Mouse (Mus musculus): ENCODE data around the gene Pxdn. TPM values are rescaled to one million over a fixed set of nuclear protein-coding genes. Genes with fewer than 3 reads are reported as not detected.

Pxdn gene
- total RNA-seq, 4 experiments from 2014 or later = 43.1 to 50.3 (median 47.3) TPM

GRCm38 (mm10) chr12:30023491-30023890 is 86.1 kb downstream of the Pxdn start:
- no peak for DNase-seq (ENCODE audit: low spot score in 2 of 2)

DNA sequence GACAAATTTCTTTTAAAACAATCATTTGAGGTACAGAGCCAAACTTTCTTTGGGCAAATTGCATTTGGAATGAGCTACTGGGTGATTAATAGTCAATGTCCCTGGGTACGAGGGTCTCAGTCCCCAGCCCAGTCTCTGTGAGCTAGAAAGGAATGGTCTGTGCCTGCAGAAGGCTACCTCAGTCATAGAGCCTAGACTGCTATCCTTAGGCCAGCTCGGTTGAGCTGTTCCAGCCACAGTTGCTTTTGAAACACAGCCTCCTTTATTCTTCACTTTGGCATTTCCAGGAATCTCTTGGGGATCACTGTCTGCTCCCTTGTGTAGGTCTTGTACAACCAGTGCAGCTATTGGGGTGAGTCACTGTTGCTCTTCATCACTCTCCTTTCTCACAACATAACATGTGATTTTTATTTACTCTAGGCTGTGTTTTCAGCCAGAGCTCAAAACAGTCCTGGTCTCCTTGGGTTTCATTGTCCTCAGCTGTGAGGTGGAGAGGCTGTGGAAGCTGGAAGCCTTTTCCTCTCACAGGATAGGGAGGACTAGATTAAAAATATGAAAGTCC is 86.9 kb downstream of the Pxdn start:
- DNase-seq (ENCODE audit: low spot score in 2 of 2) = no peak

- no peak for DNase-seq (ENCODE audit: low spot score in 2 of 2)
These were observed 90.4 kb downstream of the Pxdn start for GRCm38 (mm10) chr12:30027721-30028340.

DNA sequence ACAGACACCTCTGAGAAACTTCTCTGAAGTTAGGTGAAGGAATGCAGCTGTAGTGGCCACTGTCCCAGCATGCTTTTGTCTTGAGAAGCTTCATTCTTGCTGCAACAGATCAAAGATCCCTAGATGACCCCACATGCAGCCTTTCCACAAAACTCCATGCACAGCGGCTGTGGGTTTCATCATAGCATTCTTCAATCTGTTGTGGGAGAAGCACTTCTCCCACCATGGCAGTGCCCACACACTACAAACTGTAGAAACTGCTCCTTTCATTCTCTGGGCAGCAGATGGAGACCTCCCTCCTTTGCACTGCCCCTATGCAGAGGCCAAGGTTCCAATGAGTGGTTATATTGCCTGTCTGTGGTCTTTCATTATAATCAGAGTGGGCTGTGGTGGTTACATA is 91.7 kb downstream of the Pxdn start:
- DNase-seq (ENCODE audit: low spot score in 2 of 2) = no peak

- no peak for DNase-seq (ENCODE audit: low spot score in 2 of 2)
These were observed 93.2 kb downstream of the Pxdn start for GRCm38 (mm10) chr12:30030571-30030970.

GRCm38 (mm10) chr12:30034681-30035080 is 97.3 kb downstream of the Pxdn start:
- DNase-seq (ENCODE audit: low spot score in 2 of 2) = no peak

DNA sequence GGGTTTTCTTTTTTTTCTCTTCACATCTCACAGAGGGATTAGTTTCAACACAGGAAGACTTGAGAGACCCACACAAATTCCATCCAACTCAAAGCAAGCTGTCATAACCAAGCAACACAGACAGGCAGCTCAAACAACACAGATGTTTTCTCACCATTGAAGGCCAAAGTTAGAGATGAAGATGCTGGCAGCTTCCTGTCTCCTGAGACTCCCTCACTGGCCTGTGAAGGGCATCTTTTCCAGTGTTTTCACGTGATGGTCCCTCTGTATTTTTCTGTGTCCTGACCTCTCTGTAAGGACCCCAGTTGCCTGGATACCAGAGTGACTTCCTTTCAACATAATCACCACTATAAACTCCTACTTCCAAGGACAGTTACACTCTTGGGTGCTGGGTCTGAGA is 98.0 kb downstream of the Pxdn start:
- DNase-seq (ENCODE audit: low spot score in 2 of 2) = no peak

- DNase-seq (ENCODE audit: low spot score in 2 of 2) = no peak
These were observed 98.6 kb downstream of the Pxdn start for GRCm38 (mm10) chr12:30035841-30036568.

- DNase-seq (ENCODE audit: low spot score in 2 of 2) = peak in 1 of 2 experiments; percentile 36
These were observed 99.2 kb downstream of the Pxdn start for GRCm38 (mm10) chr12:30036569-30037055.

GRCm38 (mm10) chr12:30039565-30039964 is 102.2 kb downstream of the Pxdn start:
- no peak for DNase-seq (ENCODE audit: low spot score in 2 of 2)

DNA sequence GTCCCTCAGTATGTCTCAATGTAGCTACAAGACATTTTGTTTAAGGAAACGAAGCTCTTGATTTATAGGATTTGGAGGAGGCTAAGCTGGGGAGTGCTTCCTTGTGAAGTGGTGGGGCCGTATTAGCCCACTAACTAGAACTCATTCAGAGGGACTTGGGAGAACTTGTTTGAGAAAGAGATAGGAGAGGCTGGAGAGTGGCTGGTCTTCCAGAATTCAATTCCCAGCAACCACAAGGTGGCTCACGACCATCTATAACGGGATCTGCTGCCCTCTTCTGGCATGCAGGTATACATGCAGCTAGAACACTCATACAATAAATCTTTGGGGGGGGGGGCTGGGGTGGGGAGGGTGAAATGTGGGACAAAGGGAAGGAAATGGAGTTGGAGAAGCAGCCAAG is 102.7 kb downstream of the Pxdn start:
- no peak for DNase-seq (ENCODE audit: low spot score in 2 of 2)

DNA sequence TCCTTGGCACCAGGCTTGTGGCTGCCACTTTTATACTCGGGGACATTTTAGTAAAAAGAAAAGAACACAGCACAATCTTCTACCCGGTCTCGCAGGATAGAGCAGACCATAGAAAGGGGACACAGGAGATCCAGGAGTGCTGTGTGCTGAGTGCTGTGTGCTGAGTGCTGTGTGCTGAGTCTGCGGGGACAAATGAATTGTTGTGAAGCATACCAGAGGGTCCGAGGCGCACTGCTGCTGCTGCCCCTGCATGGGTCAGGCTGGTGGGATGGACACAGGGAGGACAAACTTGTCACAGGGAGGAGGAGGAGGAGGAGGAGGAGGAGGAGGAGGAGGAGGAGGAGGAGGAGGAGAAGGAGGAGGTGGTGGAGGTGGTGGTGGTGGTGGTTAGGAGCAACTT is 111.4 kb downstream of the Pxdn start:
- no peak for DNase-seq (ENCODE audit: low spot score in 2 of 2)

GRCm38 (mm10) chr12:30049818-30050217 is 112.4 kb downstream of the Pxdn start:
- DNase-seq (ENCODE audit: low spot score in 2 of 2) = no peak

DNA sequence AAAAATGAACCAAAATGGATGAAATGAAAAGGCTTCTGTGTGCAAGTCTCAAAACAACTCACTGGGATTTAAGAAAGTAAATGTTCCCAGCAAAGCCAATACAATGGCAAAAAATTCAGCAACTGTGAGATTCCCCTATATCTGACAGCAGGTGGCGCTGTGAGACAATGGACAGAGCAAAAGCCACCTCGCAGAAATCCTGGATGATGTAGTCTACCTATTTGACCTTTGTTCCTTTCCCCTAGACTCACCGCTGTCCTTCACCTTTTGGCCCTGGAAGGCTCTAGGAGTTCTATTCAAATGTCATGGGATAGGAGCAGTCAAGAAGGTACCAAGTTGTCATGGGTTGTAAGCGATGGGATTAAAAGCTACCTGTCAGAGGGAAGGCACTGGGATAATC is 112.8 kb downstream of the Pxdn start:
- DNase-seq (ENCODE audit: low spot score in 2 of 2) = no peak

- DNase-seq (ENCODE audit: low spot score in 2 of 2) = no peak
These were observed 117.5 kb downstream of the Pxdn start for GRCm38 (mm10) chr12:30054761-30055540.

DNA sequence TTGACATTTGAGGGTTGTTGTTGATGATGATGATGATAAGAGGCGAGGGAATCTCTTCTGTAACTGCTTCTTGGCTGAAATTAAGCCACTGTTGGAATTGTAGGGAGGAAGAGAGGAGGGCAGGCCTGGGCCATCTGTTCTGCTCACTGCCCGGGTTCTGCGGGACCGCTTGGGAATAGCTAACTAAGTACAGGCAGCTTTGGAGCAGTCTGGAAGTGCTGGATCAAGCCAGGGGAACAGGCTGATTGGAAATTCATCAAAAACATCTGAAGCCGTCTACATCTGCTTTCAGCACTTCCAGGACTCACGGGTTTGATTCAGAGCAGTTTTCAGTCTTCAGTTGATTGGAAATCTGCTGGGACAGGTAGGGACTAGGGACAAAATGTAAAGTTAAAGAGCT is 120.6 kb downstream of the Pxdn start:
- DNase-seq (ENCODE audit: low spot score in 2 of 2) = no peak

- DNase-seq (ENCODE audit: low spot score in 2 of 2) = no peak
These were observed 124.2 kb downstream of the Pxdn start for GRCm38 (mm10) chr12:30061503-30062117.

GRCm38 (mm10) chr12:30062118-30062505 is 124.7 kb downstream of the Pxdn start:
- no peak for DNase-seq (ENCODE audit: low spot score in 2 of 2)

Measured in left cerebral cortex, adult 8-10 months (tissue).